Mouse (Mus musculus) bone marrow macrophage, adult 2 months (primary cell): ENCODE data around the gene Nt5c3. TPM values are rescaled to one million over a fixed set of nuclear protein-coding genes. Genes with fewer than 3 reads are reported as not detected.

Experiments
- H3K27ac ChIP-seq: 2 replicates; pipeline ENCODE4 v1.5.1; 2012; ENCODE audit warnings: low read depth, low read length; ENCODE audit not compliant: insufficient read depth
- H3K4me1 ChIP-seq: 2 replicates; pipeline ENCODE4 v1.6.1; 2012; ENCODE audit warnings: low read length; ENCODE audit not compliant: control insufficient read depth, insufficient read depth
- H3K4me3 ChIP-seq: 2 replicates; pipeline ENCODE4 v1.5.1; 2012; ENCODE audit warnings: mild to moderate bottlenecking, low read length, moderate library complexity; ENCODE audit not compliant: insufficient read depth
- CTCF ChIP-seq: IDR thresholded peaks from 2 replicates; pipeline ENCODE4 v1.5.1; 2012; ENCODE audit warnings: low read depth, mild to moderate bottlenecking, low read length, moderate library complexity
- POLR2A ChIP-seq: IDR thresholded peaks from 2 replicates; pipeline ENCODE4 v1.6.1; 2012; ENCODE audit warnings: mild to moderate bottlenecking, low read depth, low read length, borderline replicate concordance
- polyA plus RNA-seq: library from polyadenylated mRNA; stranded (reverse); fragments of >200 nt; gene quantifications from 2 replicates; pipeline ENCODE4 v1.2.4, GENCODE M21; 2012; ENCODE audit not compliant: missing spikeins, insufficient read depth, insufficient read length

The Nt5c3 gene
- polyA plus RNA-seq, 1 experiment, result 30.8 TPM

GRCm38 (mm10) chr6:56917578-56918368, 6.0 kb downstream of the Nt5c3 start:
- TF ChIP-seq POLR2A (no peak), CTCF (no peak)
- H3K4me3 ChIP-seq, result no peak overlapping the region
- no peak overlapping the region for H3K27ac ChIP-seq
- H3K4me1 ChIP-seq, result peaks cover 4% of the 10 kb centered on the region

DNA sequence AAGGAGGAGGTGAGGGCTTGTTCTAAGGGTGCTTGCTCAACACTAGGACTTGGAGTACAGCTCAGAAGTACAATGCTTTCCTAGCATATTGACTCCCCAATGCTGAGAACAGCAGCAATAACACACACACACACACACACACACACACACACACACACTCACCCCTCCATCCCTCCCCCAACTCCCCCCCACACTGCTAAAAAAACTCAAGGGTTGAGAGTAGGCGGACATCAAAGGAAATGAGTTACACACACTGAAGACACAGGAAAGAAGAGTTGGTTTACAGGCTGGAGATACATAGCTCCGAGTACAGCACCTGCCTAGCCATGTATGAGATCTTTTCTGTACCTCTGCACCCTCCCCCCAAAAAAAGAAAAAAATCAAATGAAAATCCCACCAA, 7.5 kb downstream of the Nt5c3 start:
- no peak for TF ChIP-seq CTCF
- TF ChIP-seq POLR2A, result no peak
- Histone ChIP-seq H3K4me1 (peaks cover 2% of the 10 kb centered on the region; the same call in 1 of the 2 replicates), H3K27ac (no peak overlapping the region), H3K4me3 (no peak overlapping the region)

DNA sequence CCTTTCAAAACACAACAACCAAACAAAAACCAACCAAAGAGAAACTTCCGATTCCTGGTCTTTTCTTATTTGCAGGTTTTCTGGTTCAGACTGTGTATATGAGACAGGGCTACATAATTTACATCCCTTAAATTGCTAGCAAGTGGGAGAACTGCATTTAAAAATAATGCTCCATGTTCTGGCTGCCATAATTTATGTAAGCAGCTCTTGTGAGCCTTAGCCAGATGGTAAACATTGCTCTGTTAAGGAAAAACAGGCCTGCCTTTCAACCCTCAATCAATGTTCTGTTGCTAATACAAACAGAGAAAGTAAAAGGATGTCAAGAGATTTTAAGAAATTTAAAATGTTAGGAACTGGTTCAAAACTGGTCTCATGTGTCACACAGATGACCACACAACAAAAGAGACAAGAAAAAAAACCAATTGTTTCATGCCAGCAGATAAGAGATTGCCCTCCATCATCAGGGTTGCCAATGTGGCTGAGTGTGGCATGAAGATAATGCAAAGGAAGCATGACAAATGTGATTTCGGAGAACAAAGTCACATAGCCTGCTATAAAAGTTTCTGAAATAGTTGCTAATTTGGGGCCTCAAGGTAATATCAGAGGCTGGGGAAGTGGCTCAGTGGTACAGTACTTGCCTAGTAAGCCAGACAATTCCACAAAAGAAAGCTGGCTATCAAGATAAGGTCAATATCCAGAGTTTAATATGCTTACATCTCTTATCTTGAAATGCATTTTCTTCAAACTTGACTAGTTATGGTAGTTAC, 10.5 kb downstream of the Nt5c3 start:
- TF ChIP-seq CTCF (no peak), POLR2A (no peak)
- H3K27ac ChIP-seq, result no peak overlapping the region
- H3K4me1 ChIP-seq, result peaks cover 2% of the 10 kb centered on the region; the same call in 1 of the 2 replicates
- no peak overlapping the region for H3K4me3 ChIP-seq

DNA sequence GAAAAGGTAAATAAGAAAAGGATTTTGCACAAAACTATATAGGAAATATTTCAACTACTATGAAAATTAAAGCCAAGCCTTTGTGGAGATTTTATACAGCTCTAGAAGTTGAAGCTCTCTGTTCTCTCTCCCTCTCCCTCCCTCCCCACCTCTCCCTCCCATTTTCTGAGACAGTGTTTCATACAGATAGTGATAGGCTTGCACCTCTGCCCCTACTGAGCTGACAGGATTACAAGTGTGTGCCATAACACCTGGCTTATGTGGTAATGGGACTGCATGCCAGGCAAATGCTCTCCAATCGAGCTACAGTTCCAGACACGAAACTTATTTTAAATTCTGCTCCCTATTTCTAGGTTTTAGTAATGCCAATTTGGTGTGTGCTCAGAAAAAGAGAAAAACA, 12.8 kb downstream of the Nt5c3 start:
- no peak overlapping the region for H3K27ac ChIP-seq
- TF ChIP-seq CTCF, result no peak
- no peak for TF ChIP-seq POLR2A
- H3K4me1 ChIP-seq, result peaks cover 4% of the 10 kb centered on the region
- no peak overlapping the region for H3K4me3 ChIP-seq

DNA sequence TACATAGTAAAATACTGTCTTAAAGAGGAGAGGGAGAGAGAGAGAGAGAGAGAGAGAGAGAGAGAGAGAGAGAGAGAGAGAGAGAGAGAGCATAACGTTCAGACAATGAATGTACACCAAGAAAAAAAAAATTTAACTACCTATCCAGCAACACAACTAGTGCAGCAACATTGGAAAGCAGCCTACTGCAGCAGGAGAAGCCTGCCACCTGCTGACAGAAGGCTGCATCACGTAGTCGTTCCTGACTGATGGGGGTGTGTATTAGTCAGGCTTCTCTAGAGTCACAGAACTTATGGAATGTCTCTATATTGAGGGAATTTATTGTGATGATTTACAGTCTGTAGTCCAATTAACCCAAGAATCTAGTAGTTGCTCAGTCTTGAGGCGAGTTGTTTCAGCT, 14.8 kb downstream of the Nt5c3 start:
- Histone ChIP-seq H3K4me3 (no peak overlapping the region), H3K27ac (no peak overlapping the region), H3K4me1 (peaks cover 4% of the 10 kb centered on the region)
- TF ChIP-seq POLR2A (no peak), CTCF (peak; percentile 57; the same call in 1 of the 2 replicates)

- TF ChIP-seq CTCF (no peak), POLR2A (no peak)
- peaks cover 4% of the 10 kb centered on the region for H3K4me1 ChIP-seq
- no peak overlapping the region for H3K27ac ChIP-seq
- no peak overlapping the region for H3K4me3 ChIP-seq
Observed at GRCm38 (mm10) chr6:56908397-56908796, 15.3 kb downstream of the Nt5c3 start.

GRCm38 (mm10) chr6:56907973-56908372, 15.8 kb downstream of the Nt5c3 start:
- TF ChIP-seq CTCF (no peak), POLR2A (no peak)
- Histone ChIP-seq H3K4me3 (no peak overlapping the region), H3K4me1 (peaks cover 4% of the 10 kb centered on the region), H3K27ac (no peak overlapping the region)

GRCm38 (mm10) chr6:56906121-56906846, 17.4 kb downstream of the Nt5c3 start:
- Histone ChIP-seq H3K4me3 (no peak overlapping the region), H3K4me1 (peaks cover 10% of the 10 kb centered on the region), H3K27ac (no peak overlapping the region)
- TF ChIP-seq POLR2A, result no peak
- TF ChIP-seq CTCF, result no peak

DNA sequence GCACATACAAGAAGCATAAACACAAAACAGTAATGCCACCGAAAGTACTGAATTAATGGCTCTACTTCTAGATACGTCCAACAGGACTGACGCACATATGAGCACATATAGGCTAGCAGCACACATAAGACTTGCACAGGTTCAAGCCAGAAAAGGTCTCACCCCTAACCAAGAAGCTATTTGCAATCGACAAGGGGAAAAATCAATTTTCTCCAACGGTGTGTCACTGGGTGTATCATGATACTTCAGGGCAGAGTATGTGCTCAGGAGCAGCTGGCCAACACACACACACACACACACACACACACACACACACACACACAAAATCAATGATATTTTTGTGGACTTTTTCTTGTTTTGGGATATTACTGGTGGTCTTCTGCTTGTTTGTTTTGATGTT, 18.2 kb downstream of the Nt5c3 start:
- Histone ChIP-seq H3K4me3 (no peak overlapping the region), H3K27ac (no peak overlapping the region), H3K4me1 (peaks cover 10% of the 10 kb centered on the region)
- no peak for TF ChIP-seq CTCF
- TF ChIP-seq POLR2A, result no peak

DNA sequence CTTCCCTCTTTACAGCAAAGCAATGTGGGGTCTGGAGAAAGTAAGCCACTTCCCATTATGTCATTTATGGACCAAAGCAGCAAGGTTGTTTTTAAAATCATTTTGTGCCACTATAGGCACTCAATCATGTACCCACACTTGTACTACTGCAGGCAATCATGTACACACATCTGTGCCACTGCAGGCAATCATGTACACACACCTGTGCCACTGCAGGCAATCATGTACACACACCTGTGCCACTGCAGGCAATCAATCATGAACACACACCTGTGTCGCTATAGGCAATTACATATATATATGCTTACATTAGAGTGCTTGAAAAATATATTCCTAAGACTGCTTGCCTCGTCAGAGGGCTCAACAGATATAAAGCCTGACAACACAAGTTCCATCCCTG, 18.8 kb downstream of the Nt5c3 start:
- H3K27ac ChIP-seq, result no peak overlapping the region
- TF ChIP-seq POLR2A, result no peak
- no peak for TF ChIP-seq CTCF
- peaks cover 10% of the 10 kb centered on the region for H3K4me1 ChIP-seq
- no peak overlapping the region for H3K4me3 ChIP-seq
